Mouse (Mus musculus) embryonic fibroblast, embryonic 13.5 days (primary cell): ENCODE measurements around the gene Tmco1.

Source experiments
- CTCF ChIP-seq: IDR thresholded peaks from 2 replicates; pipeline ENCODE4 v1.5.1; 2011; ENCODE audit warnings: mild to moderate bottlenecking, control low read depth, low read length, moderate library complexity, borderline replicate concordance; ENCODE audit not compliant: insufficient read depth
- POLR2A ChIP-seq: IDR thresholded peaks from 2 replicates; pipeline ENCODE4 v1.6.1; 2011; ENCODE audit warnings: low read depth, mild to moderate bottlenecking, control low read depth, low read length, moderate library complexity

- TF ChIP-seq CTCF (no peak), POLR2A (no peak)
These were observed 55.1 kb downstream of the Tmco1 start for GRCm38 (mm10) chr1:167363322-167363721.
